Mouse (Mus musculus) cerebral cortex, adult 2 months (tissue): ENCODE measurements around the gene Arl13a.

Experiments
- WGBS: fragments of 180-500 bp; shearing (Covaris S2); methylation state at CpG from one replicate; pipeline ENCODE4 v1.1.7; 2018; 5-methylcytosine and 5-hydroxymethylcytosine counted together

The Arl13a gene

DNA sequence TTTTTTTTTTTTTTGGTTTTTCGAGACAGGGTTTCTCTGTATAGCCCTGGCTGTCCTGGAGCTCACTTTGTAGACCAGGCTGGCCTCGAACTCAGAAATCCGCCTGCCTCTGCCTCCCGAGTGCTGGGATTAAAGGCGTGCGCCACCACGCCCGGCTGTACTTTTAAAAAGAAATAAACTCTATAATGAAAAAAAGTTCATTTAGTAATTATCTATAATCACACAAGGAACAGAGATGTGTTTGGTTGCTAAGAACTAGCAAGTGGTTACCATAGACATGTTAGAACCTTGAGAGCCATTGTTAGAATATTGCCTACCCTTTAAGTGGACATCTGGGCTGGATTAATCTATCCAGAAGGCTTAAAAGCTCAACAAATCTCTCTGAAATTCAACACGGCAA is at the start of gene Arl13a:
Arl13a (plus strand) TSS at position 301 of the 400 bp plus-strand sequence.
- WGBS, result 96% methylated on average over 9 of the region's 9 CpGs

- WGBS, result 54% methylated on average over 6 of the region's 6 CpGs
Measured at GRCm38 (mm10) chrX:134140024-134140423, 47.3 kb upstream of the Arl13a start.

GRCm38 (mm10) chrX:134141551-134141950 is 45.8 kb upstream of the Arl13a start:
- 45% methylated on average over 1 of the region's 1 CpGs for WGBS

GRCm38 (mm10) chrX:134141986-134142385 is 45.3 kb upstream of the Arl13a start:
- 82% methylated on average over 4 of the region's 4 CpGs for WGBS

- WGBS, result 51% methylated on average over 7 of the region's 7 CpGs
Measured at GRCm38 (mm10) chrX:134158151-134158550, 29.1 kb upstream of the Arl13a start.

- WGBS, result 94% methylated on average over 2 of the region's 2 CpGs
Measured at GRCm38 (mm10) chrX:134160442-134160841, 26.9 kb upstream of the Arl13a start.

DNA sequence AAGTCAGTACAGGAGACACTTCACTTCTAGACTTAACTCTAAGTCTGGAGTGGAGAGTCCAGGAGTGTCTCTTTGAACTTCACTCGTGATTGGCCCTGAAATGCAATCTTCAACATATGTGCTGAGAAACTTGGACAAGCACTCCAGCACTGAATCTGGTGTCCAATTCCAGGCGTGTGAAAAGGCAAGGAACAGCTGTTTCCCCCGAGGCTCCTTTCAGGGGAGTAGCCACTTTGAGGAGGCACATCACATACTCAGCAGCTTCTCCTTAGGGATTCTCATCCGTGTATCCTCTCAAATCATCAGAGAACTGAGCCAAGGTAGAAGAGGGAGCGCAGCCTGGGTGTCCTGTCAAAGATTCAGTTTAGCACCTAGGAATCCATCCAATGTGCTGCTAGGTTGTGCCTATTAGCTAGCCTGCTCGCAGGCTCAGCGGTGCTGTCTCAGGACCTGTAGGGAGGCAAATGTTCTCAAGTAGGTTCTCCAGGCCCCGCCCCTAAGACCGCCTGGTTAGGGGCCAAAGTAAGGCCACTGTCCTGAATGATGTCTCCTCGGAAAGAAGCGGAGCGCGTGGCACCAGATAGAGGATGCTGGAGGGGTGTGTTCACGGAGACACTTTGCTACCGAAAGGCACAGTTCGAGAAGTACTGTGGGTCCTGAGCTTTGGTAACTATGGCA is 25.1 kb upstream of the Arl13a start, which contains the start of gene Xkrx:
Xkrx (minus strand) TSS at position 34 of the 678 bp plus-strand sequence.
- 23% methylated on average over 16 of the region's 16 CpGs for WGBS

- WGBS, result 7% methylated on average over 11 of the region's 11 CpGs
Measured at GRCm38 (mm10) chrX:134162826-134163225, 24.5 kb upstream of the Arl13a start.

DNA sequence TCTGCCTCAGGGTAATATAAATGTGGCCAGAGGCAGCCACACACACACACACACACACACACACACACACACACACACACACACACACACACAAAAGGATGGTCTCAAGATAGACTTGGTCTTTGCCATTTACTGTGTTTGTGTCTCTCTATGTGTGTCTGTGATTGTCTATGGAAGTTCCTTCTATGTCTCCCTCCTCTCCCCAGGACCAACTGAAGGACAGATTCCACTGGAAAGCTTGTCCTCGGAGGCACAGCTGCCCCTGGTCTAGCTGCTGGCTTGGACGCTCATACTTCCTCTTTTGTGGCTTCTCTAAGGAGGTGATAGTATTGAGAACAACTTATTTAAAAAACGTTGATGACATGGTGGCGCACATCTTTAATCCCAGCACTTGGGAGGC is 23.8 kb upstream of the Arl13a start:
- 55% methylated on average over 4 of the region's 4 CpGs for WGBS

DNA sequence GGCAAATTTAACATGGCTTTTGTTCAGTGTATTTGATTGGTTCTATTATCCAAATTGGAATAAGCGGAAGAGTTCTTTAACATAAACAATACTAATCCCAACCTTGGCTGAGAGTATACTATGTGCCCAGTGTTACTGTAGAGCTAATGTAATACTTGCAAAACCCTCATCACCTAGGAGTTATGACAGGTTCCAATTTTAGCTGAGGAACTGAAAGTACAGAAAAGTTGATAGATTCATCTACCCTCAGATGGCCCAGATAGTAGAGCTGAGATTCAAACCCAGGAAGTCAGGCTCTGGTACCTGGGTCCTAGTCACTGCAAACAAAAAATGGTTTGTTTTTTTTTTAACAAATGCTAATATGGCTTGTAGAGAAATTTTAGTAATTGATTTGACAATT is 16.7 kb upstream of the Arl13a start:
- WGBS, result 93% methylated on average over 1 of the region's 1 CpGs

DNA sequence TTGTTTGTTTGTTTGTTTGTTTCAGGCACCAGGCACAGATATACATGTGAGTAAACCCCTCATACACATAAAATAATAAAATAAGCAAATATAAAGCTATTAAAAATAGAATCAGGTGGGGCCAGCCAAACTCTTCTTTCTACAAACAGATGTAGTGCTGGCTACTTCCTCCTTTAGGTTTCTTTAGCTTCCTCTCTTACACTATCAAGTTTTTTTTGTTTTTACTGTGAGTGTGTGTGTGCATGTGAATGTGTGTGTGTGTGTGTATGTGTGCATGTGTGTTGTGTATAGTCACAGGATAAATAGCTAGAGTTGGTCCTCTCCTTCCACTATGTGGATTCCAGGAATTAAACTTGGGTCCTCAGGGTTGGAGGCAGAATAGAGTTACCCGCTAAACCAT is 12.6 kb upstream of the Arl13a start:
- WGBS, result 100% methylated on average over 1 of the region's 1 CpGs

- WGBS, result 97% methylated on average over 2 of the region's 2 CpGs
Measured at GRCm38 (mm10) chrX:134208491-134208890, 21.2 kb downstream of the Arl13a start.

GRCm38 (mm10) chrX:134211151-134211642 is 23.9 kb downstream of the Arl13a start:
- WGBS, result 57% methylated on average over 7 of the region's 7 CpGs

GRCm38 (mm10) chrX:134218161-134218560 is 30.9 kb downstream of the Arl13a start:
- WGBS, result 71% methylated on average over 4 of the region's 4 CpGs

- 75% methylated on average over 3 of the region's 3 CpGs for WGBS
Measured at GRCm38 (mm10) chrX:134220618-134221017, 33.3 kb downstream of the Arl13a start.

DNA sequence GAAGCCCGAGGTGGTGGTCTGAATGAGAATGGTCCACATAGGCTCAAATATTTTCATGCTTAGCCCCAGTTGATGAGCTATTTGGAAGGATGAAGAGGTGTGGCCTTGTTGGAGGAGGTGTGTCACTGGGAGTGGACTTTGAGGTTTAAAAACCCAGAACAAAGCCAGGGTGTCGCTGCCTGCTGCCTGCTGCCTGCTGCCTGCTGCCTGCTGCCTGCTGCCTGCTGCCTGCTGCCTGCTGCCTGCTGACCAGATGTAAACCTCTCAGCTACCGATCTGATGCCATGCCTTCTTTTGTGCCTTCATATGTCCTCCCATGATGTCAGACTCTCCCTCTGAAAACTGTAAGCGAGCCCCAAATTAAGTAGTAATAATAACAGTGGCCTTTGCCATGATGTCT is 34.6 kb downstream of the Arl13a start, which contains the start of gene Nox1:
Nox1 (minus strand) TSS at position 101 of the 400 bp plus-strand sequence.
- WGBS, result 74% methylated on average over 4 of the region's 4 CpGs

DNA sequence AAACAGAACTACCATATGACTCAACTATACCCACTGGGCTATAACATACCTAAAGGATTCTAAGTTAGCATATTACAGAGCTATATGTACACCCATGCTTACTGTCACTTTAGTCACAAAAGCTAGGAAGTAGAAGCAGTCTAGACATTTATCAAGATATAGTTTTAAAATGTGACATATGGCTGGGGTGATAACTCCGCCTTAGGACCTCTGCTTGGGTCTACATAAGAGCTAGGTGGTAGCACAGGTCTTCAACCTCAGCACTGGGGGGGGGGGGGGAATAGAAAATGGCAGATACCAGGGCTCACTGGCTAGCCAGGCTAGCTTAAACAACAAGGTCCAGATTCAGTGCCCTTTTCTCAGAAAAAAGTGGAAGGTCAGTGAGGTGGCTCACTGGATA is 45.7 kb downstream of the Arl13a start:
- WGBS, result 100% methylated on average over 1 of the region's 1 CpGs

- WGBS, result 92% methylated on average over 10 of the region's 10 CpGs
Measured at GRCm38 (mm10) chrX:134238266-134238665, 51.0 kb downstream of the Arl13a start.

DNA sequence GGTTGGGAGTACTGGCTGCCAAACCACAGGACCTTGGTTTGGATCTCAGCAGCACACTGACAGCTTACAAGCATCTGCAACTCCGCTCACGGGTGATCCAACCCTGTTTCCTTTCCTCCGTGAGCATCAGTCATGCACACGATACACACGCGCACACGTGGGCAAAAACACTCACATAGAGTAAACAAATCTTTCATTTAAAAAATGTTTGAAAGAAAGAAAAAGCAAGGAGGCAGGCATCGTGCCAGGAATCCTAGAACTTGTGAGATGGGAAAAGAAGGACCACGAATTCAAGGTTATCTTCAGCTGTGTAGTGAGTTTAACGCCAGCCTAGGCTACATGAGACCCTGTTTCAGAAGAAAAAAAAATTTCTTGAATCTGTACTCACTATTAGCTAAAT is 58.6 kb downstream of the Arl13a start:
- 82% methylated on average over 10 of the region's 10 CpGs for WGBS

GRCm38 (mm10) chrX:134248202-134248601 is 60.9 kb downstream of the Arl13a start:
- WGBS, result 45% methylated on average over 2 of the region's 2 CpGs
